ENCODE assay signal across 32 mouse cellular contexts in the genomic region with DNA sequence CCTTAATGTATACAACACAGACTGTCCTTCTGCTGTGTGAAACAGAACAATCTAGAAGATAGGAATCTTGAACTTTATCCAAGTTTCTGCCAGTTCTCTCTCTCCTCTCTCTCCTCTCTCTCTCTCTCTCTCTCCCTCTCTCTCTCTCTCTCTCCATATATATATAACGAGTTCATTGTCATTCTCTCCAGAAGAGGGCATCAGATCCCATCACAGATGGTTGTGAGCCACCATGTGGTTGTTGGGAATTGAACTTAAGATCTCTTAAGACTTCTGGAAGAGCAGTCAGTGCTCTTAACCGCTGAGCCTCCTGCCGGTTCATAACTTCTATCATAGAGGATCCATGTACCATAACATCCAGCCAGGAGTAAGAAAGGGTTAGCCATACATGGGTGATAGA. TPM values are rescaled to one million over a fixed set of nuclear protein-coding genes. Genes with fewer than 3 reads are reported as not detected.
DNase-seq lines count a peak whose midpoint lies in the region; ATAC-seq and TF ChIP-seq lines count a peak whose summit lies in the region.
"Had no signal": no experiment of that assay in that cellular context is flagged by ENCODE, and none has a peak within 500 bp of the region (broad histone marks: within the 10 kb centered on the region; RNA-seq: fewer than 3 reads in every experiment).

No protein-coding gene starts in this region.

- H3K9me3 ChIP-seq in kidney, postnatal 0 days (replicated peaks; ENCODE audit: low read length), result no peaks in the 10 kb centered on the region
- no peaks in the 10 kb centered on the region for H3K9me3 ChIP-seq in lung, embryonic 14.5 days (ENCODE audit: low read depth, low read length)
- no peaks in the 10 kb centered on the region for H3K9me3 ChIP-seq in forebrain, embryonic 11.5 days (ENCODE audit: control insufficient read depth, low read length)
- H3K9me3 ChIP-seq: forebrain, embryonic 12.5 days; hindbrain, embryonic 13.5 days; kidney, embryonic 15.5 days; limb, embryonic 12.5 days; liver, embryonic 13.5 days; midbrain, embryonic 13.5 days had no signal

- no peaks in the 10 kb centered on the region for H3K4me1 ChIP-seq in kidney, postnatal 0 days (replicated peaks; ENCODE audit: insufficient read depth, low read length)
- H3K4me1 ChIP-seq in lung, embryonic 14.5 days (ENCODE audit: insufficient read depth), result no peaks in the 10 kb centered on the region
- H3K4me1 ChIP-seq in forebrain, embryonic 11.5 days (replicated peaks; ENCODE audit: control insufficient read depth, insufficient read depth, low read length), result no peaks in the 10 kb centered on the region
- H3K4me1 ChIP-seq: forebrain, embryonic 12.5 days; hindbrain, embryonic 13.5 days; limb, embryonic 12.5 days; liver, embryonic 13.5 days; megakaryocyte, embryonic 14.5 days; midbrain, embryonic 13.5 days had no signal

- no peak overlapping the region for H3K4me2 ChIP-seq in kidney, postnatal 0 days (ENCODE audit: low read length)
- H3K4me2 ChIP-seq in lung, embryonic 14.5 days, result no peak overlapping the region
- no peak overlapping the region for H3K4me2 ChIP-seq in forebrain, embryonic 11.5 days (ENCODE audit: low read depth, low read length, severe bottlenecking)
- H3K4me2 ChIP-seq: forebrain, embryonic 12.5 days; heart, embryonic 11.5 days; hindbrain, embryonic 13.5 days; kidney, embryonic 15.5 days; limb, embryonic 12.5 days; liver, embryonic 13.5 days; midbrain, embryonic 13.5 days had no signal

- 72% methylated on average over 3 of the region's 3 CpGs for whole genome bisulfite sequencing in kidney, postnatal 0 days
- 71% methylated on average over 3 of the region's 3 CpGs for WGBS in lung, embryonic 14.5 days
- 75% methylated on average over 3 of the region's 3 CpGs for WGBS in forebrain, embryonic 11.5 days

- peak; percentile 39 for TF ChIP-seq CTCF in kidney, postnatal 0 days (IDR thresholded peaks at IDR 0.05; ENCODE audit: low read depth)
- TF ChIP-seq CTCF in lung, embryonic 14.5 days (IDR thresholded peaks at IDR 0.05; ENCODE audit: low read depth), result no peak

- no peak for DNase-seq in kidney, postnatal 0 days (ENCODE audit: low spot score)
- DNase-seq in kidney, postnatal 36 days, result no peak
- DNase-seq in lung, embryonic 14.5 days, result peak; percentile 23
- DNase-seq in lung, postnatal 25 days (ENCODE audit: low spot score), result no peak
- no peak for DNase-seq in forebrain, embryonic 11.5 days (ENCODE audit: low spot score)
- DNase-seq: adrenal gland, adult 2 months; adrenal gland, postnatal 36 days; B cell, adult 2 months; cerebellum, adult 18-20 months; cerebellum, postnatal 10 days; forebrain, postnatal 0 days; gastrocnemius, postnatal 14 days; heart, adult 11 months; heart, postnatal 36 days; kidney, adult 18-20 months; kidney, postnatal 4 days; liver, embryonic 13.5 days; lung, adult 2 months; lung, postnatal 4 days; right cerebral cortex, postnatal 4 days; thymus, postnatal 4 days had no signal

- H3K4me3 ChIP-seq in kidney, postnatal 0 days (replicated peaks; ENCODE audit: low read depth, low read length), result no peak overlapping the region
- H3K4me3 ChIP-seq in lung, embryonic 14.5 days (ENCODE audit: low read depth, low read length), result no peak overlapping the region
- H3K4me3 ChIP-seq in forebrain, embryonic 11.5 days (ENCODE audit: low read depth, low read length), result no peak overlapping the region
- H3K4me3 ChIP-seq: erythroblast, embryonic 14.5 days; forebrain, embryonic 12.5 days; hindbrain, embryonic 13.5 days; kidney, embryonic 15.5 days; limb, embryonic 12.5 days; liver, embryonic 13.5 days; megakaryocyte, embryonic 14.5 days; midbrain, embryonic 13.5 days had no signal

- H3K36me3 ChIP-seq in kidney, postnatal 0 days (ENCODE audit: insufficient read depth, low read length), result no peaks in the 10 kb centered on the region
- no peaks in the 10 kb centered on the region for H3K36me3 ChIP-seq in lung, embryonic 14.5 days (ENCODE audit: insufficient read depth)
- H3K36me3 ChIP-seq in forebrain, embryonic 11.5 days (ENCODE audit: control insufficient read depth, insufficient read depth, low read length), result no peaks in the 10 kb centered on the region
- H3K36me3 ChIP-seq: forebrain, embryonic 12.5 days; hindbrain, embryonic 13.5 days; kidney, embryonic 15.5 days; limb, embryonic 12.5 days; liver, embryonic 13.5 days; midbrain, embryonic 13.5 days had no signal

- H3K9ac ChIP-seq in kidney, postnatal 0 days (ENCODE audit: low read depth, low read length), result no peak overlapping the region
- no peak overlapping the region for H3K9ac ChIP-seq in lung, embryonic 14.5 days
- H3K9ac ChIP-seq in forebrain, embryonic 11.5 days (ENCODE audit: low read length), result no peak overlapping the region
- H3K9ac ChIP-seq: forebrain, embryonic 12.5 days; forebrain, postnatal 0 days; hindbrain, embryonic 13.5 days; kidney, embryonic 15.5 days; limb, embryonic 12.5 days; liver, embryonic 13.5 days; midbrain, embryonic 13.5 days had no signal

- H3K27me3 ChIP-seq in kidney, postnatal 0 days (ENCODE audit: insufficient read depth, low read length), result no peaks in the 10 kb centered on the region
- H3K27me3 ChIP-seq in lung, embryonic 14.5 days (ENCODE audit: insufficient read depth, low read length), result no peaks in the 10 kb centered on the region
- H3K27me3 ChIP-seq in forebrain, embryonic 11.5 days (ENCODE audit: control insufficient read depth, insufficient read depth, low read length), result peaks cover 6% of the 10 kb centered on the region
- H3K27me3 ChIP-seq: hindbrain, embryonic 13.5 days; kidney, embryonic 15.5 days; limb, embryonic 12.5 days; liver, embryonic 13.5 days; megakaryocyte, embryonic 14.5 days had no signal

- no peak overlapping the region for H3K27ac ChIP-seq in kidney, postnatal 0 days
- no peak overlapping the region for H3K27ac ChIP-seq in lung, embryonic 14.5 days (ENCODE audit: low read depth)
- no peak overlapping the region for H3K27ac ChIP-seq in forebrain, embryonic 11.5 days (ENCODE audit: low read depth, low read length)
- H3K27ac ChIP-seq: forebrain, embryonic 12.5 days; hindbrain, embryonic 13.5 days; kidney, embryonic 15.5 days; limb, embryonic 12.5 days; liver, embryonic 13.5 days; midbrain, embryonic 13.5 days had no signal

- no peak for ATAC-seq in kidney, postnatal 0 days (replicated peaks; ENCODE audit: low FRiP score, low read depth)
- no peak for ATAC-seq in lung, embryonic 14.5 days (ENCODE audit: insufficient read depth)
- 0 out of 2 replicates have a peak, but pooled peaks have one; percentile 29 for ATAC-seq in common myeloid progenitor, adult 5-6 weeks (replicated peaks; ENCODE audit: low read depth, poor library complexity, severe bottlenecking)
- ATAC-seq in megakaryocyte-erythroid progenitor cell, adult 5-6 weeks (replicated peaks; ENCODE audit: low FRiP score, low TSS enrichment, poor library complexity, severe bottlenecking), result no peak
- ATAC-seq in forebrain, embryonic 11.5 days (replicated peaks; ENCODE audit: low FRiP score), result no peak
- ATAC-seq: activated CD4-positive, CD25-positive, alpha-beta regulatory T cell, adult 4 months; forebrain, postnatal 0 days; midbrain, embryonic 13.5 days had no signal

RNA-seq across cellular contexts. Expression of gene Plbd1, which starts 26.7 kb away (rescaled TPM):
- polyA plus RNA-seq in kidney, postnatal 0 days (2015; fragmentation: Nextera tagmentation; extraction: Ambion mirVana), result 5.2 and 7.0 TPM in 2 replicates
- 2.9 and 4.3 TPM in 2 replicates for polyA plus RNA-seq in lung, embryonic 14.5 days (2014; fragmentation: Nextera tagmentation; extraction: Ambion mirVana)
- total RNA-seq in common myeloid progenitor, adult 5-6 weeks (2017), result 5.8 and 9.0 TPM in 2 replicates
- total RNA-seq in megakaryocyte-erythroid progenitor cell, adult 5-6 weeks (2014; fragmentation: Nextera tagmentation), result 2.1 TPM in 1 of 2 replicates, not detected in the other
- total RNA-seq in megakaryocyte-erythroid progenitor cell, adult 5-6 weeks (2017), result 4.1 and 7.1 TPM in 2 replicates
- 0.99 and 1.1 TPM in 2 replicates for polyA plus RNA-seq in forebrain, embryonic 11.5 days (2014; fragmentation: Nextera tagmentation; extraction: Ambion mirVana)
